Mouse (Mus musculus) cerebellum, postnatal 4 days (tissue): ENCODE results near the gene Bcl3.

Experiments
- DNase-seq, 2 experiments: peaks; one replicate each; pipeline ENCODE4 v3.0.0; 2022; ENCODE audit warnings: low spot score in 2 of 2, mixed read lengths in 1 of 2

Gene Bcl3

GRCm38 (mm10) chr7:19769434-19770374, 52.9 kb downstream of the Bcl3 start:
- no peak for DNase-seq

GRCm38 (mm10) chr7:19769001-19769400, 53.6 kb downstream of the Bcl3 start:
- DNase-seq: no peak

- no peak for DNase-seq
These were observed 54.3 kb downstream of the Bcl3 start for GRCm38 (mm10) chr7:19768251-19768650.

GRCm38 (mm10) chr7:19764581-19764980, 58.0 kb downstream of the Bcl3 start:
- no peak for DNase-seq

GRCm38 (mm10) chr7:19763829-19764477, 58.6 kb downstream of the Bcl3 start:
- DNase-seq: no peak

- DNase-seq: no peak
These were observed 60.3 kb downstream of the Bcl3 start for GRCm38 (mm10) chr7:19762283-19762682.

GRCm38 (mm10) chr7:19760021-19760420, 62.5 kb downstream of the Bcl3 start:
- DNase-seq: no peak

- DNase-seq: no peak
These were observed 63.9 kb downstream of the Bcl3 start for GRCm38 (mm10) chr7:19758623-19759022.
